Mouse (Mus musculus) left cerebral cortex, postnatal 14 days (tissue): ENCODE measurements at regions not wholly inside any gene's neighbourhood (a gene's known extent, or its start where the extent isn't known, plus 50 kb on each side); places are given as distances from the start of the nearest gene placed in this dataset.

Experiments used
- DNase-seq, 2 experiments: peaks; one replicate each; pipeline ENCODE4 v3.0.0; 2021 to 2022; ENCODE audit warnings: low spot score in 2 of 2, mixed read lengths in 1 of 2
- intact Hi-C: fragments of 180-260 bp; cut with DNase I; formaldehyde crosslinking; loops from one replicate; pipeline ENCODE4 v1.15.1; 2025

DNA sequence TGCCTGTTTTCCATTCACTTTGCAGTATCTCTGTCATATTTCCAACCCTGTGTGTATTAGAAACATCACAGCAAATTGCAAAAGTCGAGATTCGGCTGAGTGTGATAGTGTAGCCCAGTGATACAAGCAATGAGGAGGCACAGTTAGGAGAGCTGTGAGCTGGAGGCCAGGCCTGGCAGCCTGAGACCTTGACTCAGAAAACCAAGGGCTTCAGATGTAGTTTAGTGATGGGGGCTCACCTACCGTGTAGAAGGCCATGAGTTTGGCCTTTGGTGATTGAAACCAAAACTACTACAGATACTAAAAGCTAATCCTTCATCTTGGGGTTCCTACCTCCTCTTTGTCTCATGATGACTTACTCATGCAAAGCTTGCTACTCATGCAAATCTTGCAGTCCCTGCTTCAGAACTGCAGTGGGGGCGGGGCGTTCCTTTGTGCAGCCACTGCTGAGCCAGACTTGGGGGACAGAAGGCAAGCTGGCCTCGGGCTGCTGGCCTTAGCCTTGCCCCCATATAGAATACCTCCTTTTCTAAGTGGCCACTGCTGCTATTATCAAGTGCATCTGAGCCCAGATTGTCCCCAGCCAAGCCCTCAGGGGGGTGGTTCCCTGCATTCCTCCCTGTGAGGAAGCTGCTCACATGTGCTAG is 198.9 kb downstream of the Pik3r1 start:
- intact Hi-C loops, result no loop called here

DNA sequence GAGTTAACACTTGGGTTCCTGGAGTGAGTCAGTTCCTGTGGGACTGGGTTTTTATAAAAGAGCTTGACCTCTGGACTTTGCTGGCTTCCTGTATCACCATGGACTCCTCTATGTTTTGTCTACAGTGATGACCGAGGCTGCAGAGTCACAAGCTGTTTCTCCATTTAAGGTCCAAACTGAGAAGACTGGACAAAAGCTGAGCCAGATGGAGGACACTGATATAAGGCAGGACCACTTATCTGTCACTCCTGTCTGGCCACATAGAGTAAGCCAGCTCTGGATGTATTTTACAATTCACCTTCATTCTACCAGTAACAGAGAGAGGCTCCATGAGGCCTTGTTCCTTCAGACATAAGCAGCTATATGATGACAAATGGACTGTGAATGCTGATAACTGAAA is 202.7 kb downstream of the Pik3r1 start:
- intact Hi-C loops, result no loop called here

More for the DNA sequence above, 198.9 kb downstream of the Pik3r1 start:
- DNase-seq, result no peak

GRCm38 (mm10) chr13:101555371-101555874 is 212.6 kb downstream of the Pik3r1 start:
- DNase-seq, result no peak
- intact Hi-C loops, result no loop called here

More for the DNA sequence above, 202.7 kb downstream of the Pik3r1 start:
- no peak for DNase-seq

DNA sequence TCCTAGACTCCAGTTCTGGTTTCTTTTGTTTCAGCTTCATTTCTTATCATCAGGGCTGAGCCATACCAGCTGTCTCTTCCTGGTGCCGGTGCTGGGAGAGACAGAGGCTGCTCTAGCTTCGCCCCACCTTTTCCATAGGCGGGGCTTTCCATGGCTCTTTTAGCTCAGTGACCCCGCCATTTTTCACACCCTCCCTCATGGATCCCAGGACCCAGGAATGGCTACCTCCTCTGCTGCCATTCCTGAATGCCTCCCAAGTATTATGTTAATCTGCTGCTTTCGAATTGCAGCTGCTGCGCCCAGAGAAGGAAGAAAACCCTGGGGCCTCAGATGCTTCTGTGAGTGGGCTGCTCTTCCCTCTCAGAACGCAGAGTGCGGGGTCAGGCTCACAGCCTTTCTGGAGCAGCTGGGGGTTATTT is 214.9 kb downstream of the Pik3r1 start:
- peak in 1 of 2 experiments; percentile 23 for DNase-seq
- intact Hi-C loops, result no loop called here

- intact Hi-C loops, result no loop called here
- no peak for DNase-seq
These were observed 215.6 kb downstream of the Pik3r1 start for GRCm38 (mm10) chr13:101552451-101552850.

DNA sequence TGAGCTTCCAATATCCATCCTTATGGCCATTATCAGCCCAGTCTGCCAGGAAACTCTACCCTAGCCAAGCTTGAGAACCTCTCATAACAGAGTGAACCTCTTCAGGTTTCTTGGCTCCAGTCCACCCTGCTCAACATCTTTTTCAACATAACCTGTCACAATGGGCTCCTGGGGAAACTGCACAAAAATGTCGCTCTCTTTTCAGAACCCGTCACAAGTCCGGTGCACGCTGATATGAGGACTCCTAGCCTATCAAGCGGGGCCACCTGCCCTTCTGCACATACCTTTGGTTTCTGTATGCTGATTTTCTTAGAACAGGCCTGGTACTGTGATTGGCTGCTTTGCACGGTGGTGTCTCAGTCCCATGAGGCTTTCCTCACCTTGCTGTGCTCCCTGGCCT is 216.9 kb downstream of the Pik3r1 start:
- no peak for DNase-seq
- intact Hi-C loops, result no loop called here

GRCm38 (mm10) chr13:101550526-101550925 is 217.5 kb downstream of the Pik3r1 start:
- intact Hi-C loops, result no loop called here
- no peak for DNase-seq

- intact Hi-C loops, result no loop called here
- peak; percentile 10 to 41 for DNase-seq
These were observed 220.1 kb downstream of the Pik3r1 start for GRCm38 (mm10) chr13:101547887-101548286.

- DNase-seq, result no peak
These were observed 220.7 kb downstream of the Pik3r1 start for GRCm38 (mm10) chr13:101547365-101547764.

DNA sequence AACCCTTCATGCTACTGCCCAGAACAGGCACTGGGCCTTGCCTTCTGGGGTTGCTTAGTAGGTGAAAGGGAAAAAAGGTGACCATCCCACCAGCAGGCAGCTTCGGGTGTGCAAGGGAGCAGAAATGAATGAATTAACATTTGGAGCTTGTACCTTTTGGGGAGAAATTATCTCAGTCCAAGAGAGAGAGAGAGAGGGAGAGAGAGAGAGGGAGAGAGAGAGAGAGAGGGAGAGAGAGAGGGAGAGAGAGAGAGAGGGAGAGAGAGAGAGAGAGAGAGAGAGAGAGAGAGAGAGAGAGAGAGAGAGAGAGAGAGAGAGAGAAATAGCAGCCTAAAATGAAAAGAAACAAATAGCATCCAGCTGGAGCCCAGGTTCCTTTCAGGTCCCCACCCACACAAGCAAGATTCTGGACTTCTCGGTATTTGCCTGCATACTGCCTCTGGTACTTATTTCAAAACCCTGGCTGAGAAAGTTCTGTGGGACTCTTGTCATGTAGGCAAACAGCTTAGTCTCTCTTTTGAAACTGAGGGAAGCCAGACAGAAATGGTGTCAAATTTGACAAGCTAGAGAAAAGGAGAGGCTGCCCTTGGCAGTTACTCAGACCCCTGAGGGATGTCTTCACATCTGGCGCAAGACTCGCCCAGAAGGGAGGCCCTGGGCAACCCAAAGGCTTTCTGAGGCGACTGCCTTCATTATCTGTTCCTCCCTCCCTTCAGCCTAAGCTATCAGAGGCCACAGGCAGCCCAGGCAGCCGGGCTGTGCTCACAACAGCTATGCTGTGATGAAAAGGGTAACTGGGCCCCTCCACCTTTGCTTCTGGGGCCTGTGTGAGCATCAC is 222.5 kb downstream of the Pik3r1 start:
- intact Hi-C loops, result no loop called here
- no peak for DNase-seq

More at GRCm38 (mm10) chr13:101547365-101547764, 220.7 kb downstream of the Pik3r1 start:
- intact Hi-C loops, result no loop called here

- intact Hi-C loops, result no loop called here
- peak; percentile 10 to 25 for DNase-seq
These were observed 227.4 kb downstream of the Pik3r1 start for GRCm38 (mm10) chr13:101540391-101541191.

GRCm38 (mm10) chr13:101538110-101538509 is 229.9 kb downstream of the Pik3r1 start:
- DNase-seq, result no peak
- intact Hi-C loops, result no loop called here

- no peak for DNase-seq
- intact Hi-C loops, result no loop called here
These were observed 232.0 kb downstream of the Pik3r1 start for GRCm38 (mm10) chr13:101536019-101536418.

- intact Hi-C loops, result no loop called here
- no peak for DNase-seq
These were observed 232.6 kb downstream of the Pik3r1 start for GRCm38 (mm10) chr13:101535331-101535866.

GRCm38 (mm10) chr13:101534490-101534889 is 233.5 kb downstream of the Pik3r1 start:
- no peak for DNase-seq
- intact Hi-C loops, result no loop called here

GRCm38 (mm10) chr13:101532913-101533312 is 235.1 kb downstream of the Pik3r1 start:
- no peak for DNase-seq
- intact Hi-C loops, result no loop called here

- intact Hi-C loops, result no loop called here
These were observed 240.3 kb downstream of the Pik3r1 start for GRCm38 (mm10) chr13:101527691-101528090.

GRCm38 (mm10) chr13:101524781-101525180 is 243.2 kb downstream of the Pik3r1 start:
- no peak for DNase-seq
- intact Hi-C loops, result no loop called here

More at GRCm38 (mm10) chr13:101527691-101528090, 240.3 kb downstream of the Pik3r1 start:
- DNase-seq, result no peak

DNA sequence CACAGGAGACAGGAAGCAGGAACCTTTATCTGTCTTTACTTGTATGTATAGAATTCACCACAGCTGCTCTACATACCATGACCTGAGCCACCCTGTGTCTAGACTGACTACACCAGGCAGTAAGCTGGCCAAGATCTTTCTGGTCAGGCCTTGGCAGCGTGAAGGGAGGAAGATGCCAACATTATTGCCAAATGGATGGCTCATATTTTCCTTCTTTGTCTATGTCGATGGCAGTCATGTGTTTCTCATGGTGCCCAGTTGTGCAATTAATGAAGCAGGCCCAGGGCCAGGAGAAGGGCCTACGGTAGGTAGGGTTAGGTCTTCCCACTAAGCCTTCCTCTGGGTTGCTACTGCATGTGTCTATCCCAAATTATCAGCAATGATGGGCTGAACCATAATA is 243.8 kb downstream of the Pik3r1 start:
- no peak for DNase-seq
- intact Hi-C loops, result no loop called here
